Mouse (Mus musculus) heart, postnatal 36 days (tissue): Measurements from ENCODE around the gene Slc9a1. TPM values are rescaled to one million over a fixed set of nuclear protein-coding genes. Genes with fewer than 3 reads are reported as not detected.

Experiments used
- DNase-seq, 2 experiments: peaks; one replicate each; pipeline ENCODE4 v3.0.0; 2021 to 2022
- intact Hi-C: fragments of 180-260 bp; cut with DNase I; formaldehyde crosslinking; loops from one replicate; pipeline ENCODE4 v1.15.1; 2025
- total RNA-seq, 2 experiments: library from RNA; stranded (reverse); gene quantifications; 2 replicates each; pipeline ENCODE4 v1.2.3; 2021

Slc9a1 gene
- total RNA-seq, 2 experiments from 2014 or later, result 17.6 to 18.8 TPM

DNA sequence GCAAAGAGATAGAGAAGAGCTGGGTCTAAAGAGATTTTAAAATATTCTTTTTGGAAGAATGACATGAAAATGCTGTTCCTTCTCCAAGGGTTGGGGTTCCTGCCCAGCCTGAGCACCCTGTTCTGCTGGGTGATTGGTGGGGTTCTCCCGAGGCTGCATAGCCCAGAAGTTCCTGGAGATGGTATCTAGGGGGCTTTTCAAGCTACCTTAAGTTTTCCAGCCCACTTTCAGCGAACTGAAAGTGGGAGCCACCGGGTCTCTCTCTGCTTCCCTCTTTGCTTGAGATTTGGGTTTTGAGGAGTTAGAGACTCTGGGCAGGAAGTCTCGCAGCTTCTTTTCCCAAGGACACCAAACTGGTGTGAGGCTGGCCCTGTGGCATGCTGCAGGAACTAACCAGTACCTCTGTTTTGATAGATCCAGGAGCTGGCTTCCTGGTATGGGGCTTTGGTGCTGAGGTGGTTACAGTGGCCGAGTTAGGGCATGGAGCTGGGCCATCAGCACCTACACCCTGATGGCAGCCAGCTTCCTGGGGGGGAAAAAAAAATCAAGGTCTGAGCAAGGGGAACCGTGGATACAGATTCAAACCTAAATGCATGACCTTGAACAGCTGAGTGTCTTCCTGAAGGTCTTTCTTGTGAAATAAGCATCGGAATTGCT is 2.2 kb downstream of the Slc9a1 start:
- no peak for DNase-seq
- intact Hi-C loops, result no loop called here

DNA sequence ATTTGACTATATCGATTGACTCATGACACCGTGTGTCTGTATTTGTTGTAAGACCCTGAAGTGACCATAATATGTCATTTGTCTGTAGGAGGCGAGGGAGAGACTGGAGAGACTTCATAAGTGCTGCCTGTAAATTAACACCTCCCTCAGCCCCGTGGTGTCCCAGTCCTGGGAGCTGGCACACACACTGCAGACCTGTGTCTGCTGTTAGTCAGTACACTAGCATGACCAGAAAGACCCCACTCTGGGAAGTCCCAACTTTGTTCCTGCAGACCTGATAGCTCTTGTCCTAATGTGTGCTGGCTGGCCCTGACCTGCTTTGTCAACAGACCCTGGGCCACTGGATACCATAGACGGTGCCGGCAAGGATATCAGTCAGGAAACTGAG is 2.8 kb downstream of the Slc9a1 start:
- intact Hi-C loops, result no loop called here
- DNase-seq, result no peak

DNA sequence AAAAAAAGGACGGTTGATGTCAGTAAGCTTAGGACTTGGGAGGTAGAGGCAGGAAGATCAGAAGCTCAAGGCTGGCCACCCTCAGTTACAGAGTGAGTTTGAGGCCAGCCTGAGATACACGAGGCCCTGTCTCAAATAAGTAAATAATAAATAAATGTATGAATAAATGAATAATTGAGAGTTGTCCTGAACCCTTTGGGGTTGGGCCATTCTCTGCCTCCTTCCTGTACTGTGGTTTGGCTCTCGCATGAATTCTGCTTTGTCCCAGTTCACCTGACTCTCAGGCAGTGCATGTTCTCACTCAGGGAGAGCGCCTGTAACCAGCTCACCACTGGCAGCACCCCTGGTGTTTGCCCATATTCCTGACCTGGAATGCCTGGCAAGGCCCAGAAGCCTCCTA is 4.5 kb downstream of the Slc9a1 start:
- DNase-seq, result no peak
- intact Hi-C loops, result no loop called here

DNA sequence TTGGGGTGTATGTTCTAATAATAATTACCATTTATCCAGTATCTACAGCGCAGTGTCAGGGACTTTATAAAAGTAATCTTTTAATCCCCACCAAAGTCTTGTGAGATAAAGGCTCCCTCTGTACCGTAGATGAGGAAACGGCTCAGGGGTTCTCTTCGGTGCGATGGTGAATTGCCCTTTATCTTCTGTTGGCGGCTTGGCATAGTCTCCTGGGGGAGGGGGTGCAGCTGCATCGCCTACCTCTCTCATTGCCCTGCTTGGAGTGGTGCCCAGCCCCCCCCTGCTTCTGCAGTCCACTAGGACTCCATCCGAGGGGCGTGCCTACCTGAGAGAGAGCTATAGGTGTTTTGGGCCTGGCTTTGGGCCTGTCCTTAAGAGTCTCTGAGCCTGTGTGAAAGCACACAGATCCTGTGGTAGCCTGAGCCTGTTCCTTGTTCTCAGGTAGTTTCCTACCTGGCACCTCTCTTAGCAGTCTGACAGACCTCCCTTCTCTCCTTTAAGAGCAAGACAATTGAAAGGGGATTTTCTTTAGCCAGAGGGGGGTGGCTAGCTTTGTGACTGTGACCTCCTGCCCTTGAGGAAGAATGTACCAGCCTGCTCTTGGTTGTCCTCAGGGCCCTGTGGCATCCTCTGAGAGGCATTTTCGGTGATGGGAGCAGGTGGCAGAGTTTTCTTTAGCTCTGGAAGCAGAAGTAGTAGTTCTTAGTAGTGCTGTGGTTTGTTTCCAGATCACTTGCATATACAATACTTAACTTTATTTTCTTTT is 6.5 kb downstream of the Slc9a1 start:
- DNase-seq, result no peak
- intact Hi-C loops, result no loop called here

DNA sequence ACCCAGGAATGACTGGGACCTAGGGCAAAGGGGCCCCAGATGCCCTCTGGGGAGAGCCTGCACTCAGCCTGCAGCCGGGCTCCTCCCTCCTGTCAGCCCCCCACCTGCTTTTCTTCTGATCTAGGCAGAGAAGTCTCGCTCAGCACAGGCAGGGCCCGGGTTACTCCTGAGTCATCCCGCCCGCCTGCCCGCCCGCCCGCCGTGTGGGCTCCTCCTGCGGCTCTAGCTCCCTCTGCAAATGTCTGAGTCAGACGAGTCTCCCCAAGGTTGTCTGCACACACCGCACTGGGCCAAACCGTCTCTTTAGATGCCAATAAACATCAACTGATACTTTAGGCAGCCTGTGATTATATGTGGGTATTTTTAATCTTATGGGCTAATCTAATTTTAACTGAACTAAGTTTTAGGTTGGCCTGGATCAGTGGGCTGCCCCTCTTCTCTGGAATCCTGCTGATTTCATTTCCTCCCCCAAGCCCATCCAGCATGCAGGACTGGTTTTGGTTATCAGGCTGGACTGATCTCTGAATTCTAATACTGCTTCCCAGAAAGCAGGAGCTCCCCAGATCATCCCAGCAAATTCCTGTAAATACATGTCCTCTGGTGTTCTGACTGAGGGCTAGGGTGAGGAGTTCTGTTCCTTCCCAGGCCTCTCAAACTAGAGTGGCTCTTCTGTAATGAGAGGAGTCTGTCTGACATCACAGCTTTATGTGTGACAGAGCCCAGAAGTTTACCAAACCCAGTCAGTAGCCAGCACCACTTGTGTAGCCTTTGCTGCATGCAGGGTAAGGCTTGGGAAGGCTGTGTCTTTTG is 8.9 kb downstream of the Slc9a1 start:
- no peak for DNase-seq
- intact Hi-C loops, result no loop called here

DNA sequence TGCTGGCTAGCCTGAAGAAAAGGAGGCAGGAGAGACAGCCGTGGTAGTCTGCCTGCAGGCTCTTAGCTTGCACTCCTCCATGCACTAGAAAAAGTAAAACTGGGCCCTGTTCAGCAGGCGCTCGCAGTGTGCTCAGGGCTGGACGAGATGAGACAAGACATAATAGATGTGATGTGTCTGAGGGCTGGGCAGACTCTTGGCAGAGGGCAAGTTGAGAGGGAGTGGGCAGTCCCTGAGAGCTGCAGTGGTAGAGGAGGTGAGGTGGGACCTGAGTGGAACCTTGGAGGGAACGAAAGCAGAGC is 9.5 kb downstream of the Slc9a1 start:
- DNase-seq, result no peak
- intact Hi-C loops, result no loop called here

DNA sequence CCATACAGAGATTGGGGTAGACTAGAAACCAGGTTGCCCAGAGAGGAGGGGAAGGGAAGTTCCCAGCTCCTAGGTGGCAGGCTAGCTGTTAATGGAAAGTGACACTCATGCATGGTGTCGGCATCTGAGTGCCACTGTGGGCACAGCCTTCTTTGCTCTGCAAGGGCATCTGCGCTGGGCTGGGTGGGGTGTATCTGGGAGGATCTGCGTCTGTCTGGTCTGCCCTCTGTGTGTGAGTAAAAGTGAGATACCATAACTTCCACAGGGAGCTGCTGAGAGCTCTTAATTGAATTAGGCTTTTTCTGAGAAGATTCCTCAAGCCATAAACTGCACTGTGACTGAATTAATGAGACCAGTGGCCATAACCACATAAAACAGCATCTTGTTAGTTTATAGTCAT is 10.4 kb downstream of the Slc9a1 start:
- DNase-seq, result no peak
- intact Hi-C loops, result no loop called here

DNA sequence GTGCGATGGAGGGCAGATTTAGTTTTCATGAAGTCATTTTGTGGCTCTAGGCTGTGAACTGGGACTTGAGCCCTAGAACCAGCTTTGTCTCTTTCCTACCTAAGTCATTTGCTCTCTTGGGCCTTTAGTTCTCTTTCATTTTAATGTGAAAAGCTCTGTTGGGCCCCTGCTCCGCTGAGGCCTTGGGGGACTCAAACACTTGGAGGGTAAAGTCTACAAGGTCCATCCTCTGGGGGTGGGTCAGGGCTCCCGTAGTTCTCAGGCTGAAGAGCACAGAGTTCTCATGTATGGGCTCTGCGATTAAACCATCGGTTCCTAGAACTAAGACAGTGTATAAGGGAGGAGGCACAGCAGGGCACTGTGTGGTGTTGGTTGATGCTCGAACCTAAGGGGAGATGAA is 11.0 kb downstream of the Slc9a1 start:
- DNase-seq, result no peak

DNA sequence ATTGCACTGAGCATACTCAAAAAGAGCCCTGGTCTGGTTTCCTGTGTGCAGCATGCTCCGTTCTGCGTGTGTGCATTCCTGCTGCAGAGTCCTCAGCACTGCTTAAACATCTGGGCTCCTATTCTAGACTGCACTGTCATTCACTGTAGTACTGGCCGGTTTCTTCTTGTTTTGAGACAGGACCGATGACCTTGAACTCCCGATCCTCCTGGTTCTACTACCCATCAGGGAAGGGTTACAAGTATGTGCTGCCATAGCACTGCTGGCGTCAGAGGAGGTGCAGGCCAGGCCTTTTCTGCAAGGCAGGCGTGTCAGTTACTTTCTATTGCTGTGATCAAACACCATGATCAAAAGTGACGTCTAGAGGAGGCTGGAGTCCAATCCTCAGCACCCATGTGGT is 11.6 kb downstream of the Slc9a1 start:
- intact Hi-C loops, result no loop called here
- DNase-seq, result no peak

More for the DNA sequence above, 11.0 kb downstream of the Slc9a1 start:
- intact Hi-C loops, result no loop called here

DNA sequence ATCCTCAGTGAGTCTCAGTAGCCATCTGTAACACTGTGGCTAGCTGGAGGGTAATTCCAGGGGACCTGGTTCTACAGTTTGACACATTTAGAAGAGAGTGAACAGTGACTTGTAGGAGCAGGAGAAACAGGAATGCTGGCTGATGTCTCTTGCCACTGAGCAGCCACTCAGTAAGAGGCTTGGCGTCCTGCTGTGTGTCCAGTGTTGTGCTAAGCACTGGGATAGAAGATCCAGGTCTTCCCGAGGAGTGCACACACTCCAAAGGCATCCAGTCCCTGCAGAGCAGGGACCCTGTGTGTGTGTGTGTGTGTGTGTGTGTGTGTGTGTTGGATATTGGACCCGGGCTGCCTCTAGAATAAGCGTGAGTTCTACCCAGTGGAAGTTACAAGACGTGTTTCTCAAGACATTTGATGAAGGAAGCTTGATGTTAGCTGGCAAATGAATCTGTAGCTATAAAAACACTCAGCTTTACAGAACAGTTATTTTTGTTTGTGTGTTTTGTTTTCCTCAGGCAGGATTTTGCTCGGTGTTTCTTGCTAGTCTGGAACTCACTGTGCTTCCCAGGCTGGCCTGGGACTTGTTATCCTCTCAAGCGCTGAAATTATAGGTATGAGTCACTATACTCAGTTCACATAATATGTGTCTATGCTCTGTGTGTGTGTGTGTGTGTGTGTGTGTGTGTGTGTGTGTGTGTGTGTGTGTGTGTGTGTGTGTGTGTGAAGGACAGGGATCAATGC is 16.7 kb downstream of the Slc9a1 start:
- no peak for DNase-seq
- intact Hi-C loops, result no loop called here

DNA sequence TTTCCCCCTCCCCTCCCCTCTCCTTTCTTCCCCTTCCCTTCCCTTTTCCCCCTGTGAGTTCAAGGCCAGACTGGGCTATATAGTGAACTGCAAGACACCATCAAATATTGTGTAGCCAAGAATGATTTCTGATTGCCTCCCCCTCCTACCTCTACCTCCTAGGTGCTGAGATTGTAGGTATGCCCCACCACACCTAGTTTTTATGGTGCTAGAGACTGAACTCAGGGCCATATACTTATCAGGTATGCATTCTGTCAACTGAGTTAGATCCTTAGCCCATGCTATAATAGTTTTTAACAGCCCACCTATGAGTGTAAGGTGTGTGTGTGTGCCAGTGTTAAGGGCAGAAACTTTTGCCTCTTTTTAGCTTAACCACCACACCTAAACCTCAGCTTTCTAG is 17.5 kb downstream of the Slc9a1 start:
- intact Hi-C loops, result no loop called here
- DNase-seq, result no peak

DNA sequence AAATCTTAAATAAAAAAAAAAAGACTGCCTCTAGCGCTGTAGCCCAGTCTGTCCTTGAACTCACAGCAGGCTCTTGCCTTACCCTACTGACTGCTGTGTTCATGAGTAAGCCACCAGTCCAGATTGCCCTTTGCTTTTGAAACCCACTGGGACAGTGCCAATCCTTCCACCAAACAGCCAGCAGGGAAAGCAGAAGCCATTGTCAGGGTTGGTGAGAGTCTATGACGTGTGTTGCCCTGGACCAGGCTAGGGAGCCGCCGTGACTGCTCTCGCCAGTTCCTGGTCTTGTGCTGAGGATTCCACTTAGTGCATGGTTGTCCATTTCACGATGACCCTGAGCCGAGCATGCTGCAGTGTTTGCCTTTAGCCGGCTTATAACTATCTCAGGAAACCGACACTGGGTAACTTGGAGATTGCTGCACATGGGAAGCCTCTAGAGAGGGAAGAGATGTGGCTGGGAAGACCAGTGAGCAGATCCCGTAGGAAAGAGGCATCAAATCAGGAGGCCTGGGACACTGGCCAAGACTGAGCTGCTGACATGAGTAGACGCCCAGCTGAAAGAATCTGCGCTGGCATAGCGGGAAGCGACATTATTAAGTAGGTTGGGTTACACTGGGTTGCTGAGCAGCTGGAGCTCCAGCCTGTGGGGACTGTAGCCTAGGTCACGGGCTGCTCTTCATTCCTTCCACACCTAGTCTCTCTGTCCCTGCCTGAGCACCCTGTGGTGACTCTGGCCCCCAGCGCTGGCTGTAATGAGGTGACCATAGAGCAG is 19.5 kb downstream of the Slc9a1 start:
- peak; percentile 64 to 73 for DNase-seq
- intact Hi-C loops, result no loop called here

DNA sequence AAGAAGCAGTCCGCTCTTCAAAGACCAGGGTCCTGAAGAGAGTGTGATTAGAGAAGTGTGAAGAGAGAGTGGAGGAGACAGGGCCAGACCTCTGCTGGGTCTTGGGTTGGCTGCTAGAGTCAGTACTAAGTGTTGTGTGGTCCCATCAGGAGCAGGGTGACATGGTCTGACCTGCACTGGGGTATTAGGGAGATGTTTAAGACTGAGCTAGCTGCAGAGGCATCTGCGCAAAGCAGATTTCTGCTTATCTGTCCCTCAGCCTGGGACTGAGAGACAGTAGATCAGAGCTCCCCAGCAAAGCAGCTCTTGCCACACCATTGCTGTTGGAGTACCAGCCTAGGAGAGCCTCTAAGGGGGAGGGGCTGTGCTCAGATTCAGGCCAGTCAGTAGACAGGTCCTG is 20.5 kb downstream of the Slc9a1 start:
- DNase-seq, result no peak
- intact Hi-C loops, result loop anchor here (2.0 kb wide), 1 partner anchor 29 kb away; no protein-coding TSS in a partner anchor

DNA sequence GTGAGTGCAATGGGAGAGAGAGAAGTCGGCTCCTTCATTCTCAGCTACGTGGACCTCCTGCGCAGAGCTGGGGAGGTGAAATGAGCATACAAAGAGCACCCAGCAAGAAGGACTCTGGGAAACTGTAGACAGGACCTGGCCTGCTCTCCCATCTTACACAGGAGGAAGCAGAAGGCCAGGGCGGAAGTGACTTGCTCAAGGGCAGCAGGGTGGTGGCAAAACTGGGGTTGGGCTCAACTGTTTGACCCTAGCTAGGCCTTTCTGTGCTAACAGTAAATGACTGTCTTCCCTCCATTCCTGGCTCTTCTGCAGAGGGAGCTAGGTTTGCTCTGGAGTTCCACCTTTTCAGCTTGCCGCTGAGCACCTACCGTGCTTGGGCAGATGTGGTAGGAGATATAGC is 21.1 kb downstream of the Slc9a1 start:
- DNase-seq, result no peak
- intact Hi-C loops, result loop anchor here (2.0 kb wide), 1 partner anchor 28 kb away; no protein-coding TSS in a partner anchor

DNA sequence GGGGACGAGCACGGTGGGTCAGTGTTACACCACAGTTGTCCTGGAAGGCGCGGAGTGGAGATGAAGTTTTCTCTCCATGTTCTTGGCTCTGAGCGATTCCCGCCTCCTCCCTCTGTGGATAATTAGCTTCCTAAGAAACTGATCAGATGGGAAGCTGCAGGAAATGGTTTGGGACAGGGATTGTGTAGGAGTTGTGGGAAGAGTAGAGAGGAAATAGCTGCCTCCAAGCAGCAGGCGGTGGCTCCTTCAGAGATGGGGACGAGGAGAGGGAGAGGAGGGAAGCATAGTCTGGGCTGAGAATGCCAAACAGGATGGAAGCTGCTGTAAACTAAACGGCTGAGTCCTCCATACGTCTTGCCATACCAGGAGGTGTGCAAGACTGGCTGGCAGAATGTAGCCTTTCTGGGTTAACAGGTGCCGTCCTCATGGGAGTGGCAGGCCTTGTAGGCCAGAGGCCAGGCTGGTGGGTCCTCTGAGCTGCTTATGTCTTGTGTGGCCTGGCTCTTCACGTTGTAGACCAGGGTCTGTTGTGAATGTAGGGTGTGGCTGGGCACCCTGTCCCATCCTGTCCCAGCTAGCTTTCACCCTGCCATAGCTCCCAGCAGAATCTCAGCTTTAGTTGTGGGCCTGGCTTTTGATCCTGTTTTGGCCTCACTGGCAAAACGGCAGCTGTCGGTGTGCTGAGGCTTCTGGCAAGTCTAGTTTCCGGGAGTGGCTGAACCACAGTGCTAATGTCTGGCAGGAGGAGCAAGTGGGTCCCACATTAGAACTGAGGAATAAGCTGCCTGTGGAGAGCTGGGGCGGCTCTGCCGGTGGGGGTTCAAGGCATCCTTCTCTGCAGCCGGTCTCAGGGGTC is 21.9 kb downstream of the Slc9a1 start:
- intact Hi-C loops, result loop anchor here (2.0 kb wide), 1 partner anchor 27 kb away; no protein-coding TSS in a partner anchor
- DNase-seq, result peak in 1 of 2 experiments; percentile 36

DNA sequence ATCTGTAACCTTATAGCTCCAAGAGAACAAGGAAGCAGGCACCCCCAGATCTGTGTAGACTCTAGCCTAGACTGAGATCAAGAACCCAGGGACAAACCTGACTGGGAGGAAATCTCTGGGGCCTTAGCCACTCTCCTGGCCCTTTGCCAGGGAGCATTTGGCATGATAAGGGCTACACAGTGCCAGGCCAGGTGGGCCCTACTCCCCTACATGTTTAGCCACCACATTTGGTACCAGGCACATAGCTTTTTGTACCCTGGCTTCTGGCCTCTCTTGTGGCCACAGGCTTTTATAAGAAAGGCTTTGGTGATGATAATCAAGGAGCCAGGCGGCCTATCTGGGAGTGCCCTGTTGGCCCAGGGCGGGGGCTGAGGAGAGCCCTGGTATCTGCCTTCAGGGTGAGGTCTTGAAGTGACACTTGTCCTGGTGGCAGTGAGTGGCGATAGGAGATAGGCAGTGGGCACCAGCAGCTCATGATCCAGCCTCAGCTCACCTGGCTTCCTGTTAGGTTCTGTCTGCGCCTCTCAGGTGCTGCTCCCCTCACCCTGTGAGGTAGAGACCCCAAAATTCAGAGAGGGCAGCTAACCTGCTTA is 25.6 kb downstream of the Slc9a1 start:
- intact Hi-C loops, result no loop called here

DNA sequence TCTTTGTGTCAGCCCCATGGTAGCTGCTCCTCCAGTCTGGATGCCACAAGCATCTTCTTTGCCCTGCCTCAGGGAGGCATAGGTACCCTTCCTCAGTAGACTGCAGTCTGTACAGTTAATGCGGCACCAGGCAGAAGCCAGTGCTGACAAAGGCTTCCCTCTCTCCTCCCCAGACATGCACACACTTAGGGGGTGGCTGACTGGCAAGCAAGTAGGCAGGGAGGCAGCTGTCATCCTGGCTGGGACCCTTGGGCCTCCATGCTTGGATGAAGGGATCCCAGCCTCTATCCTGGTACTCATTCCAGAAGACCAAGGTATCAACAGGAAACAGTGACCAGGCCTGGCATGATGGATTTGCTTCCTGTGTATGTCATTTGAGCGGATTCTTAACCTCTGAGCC is 26.6 kb downstream of the Slc9a1 start:
- no peak for DNase-seq
- intact Hi-C loops, result no loop called here

More for the DNA sequence above, 25.6 kb downstream of the Slc9a1 start:
- DNase-seq, result no peak

DNA sequence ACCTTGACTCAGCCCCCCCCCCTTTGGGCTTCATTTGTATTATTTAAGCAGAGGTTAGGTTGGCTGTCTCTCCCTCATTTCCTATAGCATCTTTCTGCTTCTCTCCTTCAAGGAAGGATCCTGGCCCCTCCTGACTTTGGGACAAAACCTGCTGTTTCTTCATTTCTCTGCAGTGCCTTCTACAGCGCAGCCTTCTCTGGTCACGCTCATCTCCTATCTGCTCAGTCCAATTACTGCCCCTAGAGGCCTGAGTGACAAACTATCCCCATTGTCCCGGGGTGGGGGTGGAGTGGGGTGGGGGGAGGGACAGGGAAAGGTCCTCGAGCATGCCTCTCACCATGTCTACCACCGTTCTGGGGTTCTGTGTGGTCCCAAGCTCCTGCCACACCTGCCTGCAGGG is 27.8 kb downstream of the Slc9a1 start:
- no peak for DNase-seq
- intact Hi-C loops, result no loop called here

DNA sequence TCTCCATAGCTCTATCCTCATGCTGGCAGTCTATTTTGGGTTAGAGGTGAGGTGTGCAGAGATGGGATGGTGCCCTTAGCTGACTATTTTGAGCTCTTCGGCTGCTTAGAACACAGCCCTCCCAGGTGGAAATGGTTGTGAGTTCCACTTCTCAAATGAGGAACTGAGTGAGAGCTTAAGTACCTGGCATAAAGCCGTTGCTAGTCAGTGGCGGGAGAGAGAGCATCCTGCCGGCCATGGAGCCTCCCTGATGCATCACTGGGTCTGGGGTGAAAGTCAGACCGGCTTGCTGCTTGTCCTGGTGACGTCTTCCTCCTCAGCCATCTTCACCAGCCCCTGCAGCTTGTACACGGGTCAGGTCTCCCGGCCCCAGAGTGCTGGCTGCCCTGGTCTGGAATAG is 28.5 kb downstream of the Slc9a1 start:
- intact Hi-C loops, result no loop called here
- no peak for DNase-seq
